Mouse (Mus musculus): ENCODE measurements around the gene Cactin. TPM values are rescaled to one million over a fixed set of nuclear protein-coding genes. Genes with fewer than 3 reads are reported as not detected.
A peak's percentile ranks its signal among the peaks of the same experiment; 100 is the strongest.

Gene Cactin
- polyA plus RNA-seq, 1 experiment = 13.2 TPM

DNA sequence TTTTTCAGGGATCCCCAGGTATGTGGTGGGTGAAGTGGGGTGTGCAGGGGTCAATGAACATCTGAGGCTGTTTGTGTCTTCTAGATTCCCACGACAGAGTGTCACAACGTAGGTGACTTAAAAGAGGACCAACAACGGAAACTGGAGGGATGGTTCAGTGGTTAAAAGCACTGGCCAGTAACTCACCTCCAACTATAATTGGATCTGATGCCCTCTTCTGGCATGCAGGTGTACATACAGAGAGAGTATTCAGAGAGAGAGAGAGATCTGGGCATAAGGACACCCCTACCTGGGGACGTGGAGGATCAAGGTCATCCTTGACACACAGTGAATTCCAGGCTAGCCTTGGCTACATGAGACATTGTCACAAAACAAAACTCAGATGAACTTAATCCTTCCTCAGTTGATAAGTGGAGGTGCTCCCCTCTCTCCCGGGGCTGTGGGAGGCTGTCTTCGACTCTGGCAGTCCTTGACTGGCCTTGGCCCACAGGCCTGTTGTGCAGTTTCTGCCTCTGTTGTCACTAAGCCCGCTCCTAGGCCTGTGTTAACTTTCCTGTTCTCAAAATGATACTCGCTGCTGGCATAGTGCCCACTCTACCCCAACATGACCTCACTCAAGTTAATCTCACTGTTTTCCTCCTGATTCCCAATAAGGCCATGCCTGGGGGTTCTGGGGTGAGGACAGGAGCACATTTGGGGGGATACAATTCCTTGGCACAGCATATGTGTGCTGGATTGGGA lies 23.7 kb downstream of the Cactin start:
- TF ChIP-seq TAL1 (IDR thresholded peaks at IDR 0.05; ENCODE audit: low read length) (no peak), GATA1 (IDR thresholded peaks at IDR 0.05; ENCODE audit: low read length) (no peak)
- no peak overlapping the region for H3K4me3 ChIP-seq (replicated peaks)
- H3K27me3 ChIP-seq (ENCODE audit: control insufficient read depth) = peaks cover 54% of the 10 kb centered on the region
- H3K36me3 ChIP-seq (ENCODE audit: control insufficient read depth) = peaks cover 32% of the 10 kb centered on the region
- H3K4me1 ChIP-seq (ENCODE audit: control insufficient read depth) = peaks cover 62% of the 10 kb centered on the region
- H3K9me3 ChIP-seq (ENCODE audit: control insufficient read depth, low read length) = peaks cover 10% of the 10 kb centered on the region; the same call in 1 of the 2 replicates

DNA sequence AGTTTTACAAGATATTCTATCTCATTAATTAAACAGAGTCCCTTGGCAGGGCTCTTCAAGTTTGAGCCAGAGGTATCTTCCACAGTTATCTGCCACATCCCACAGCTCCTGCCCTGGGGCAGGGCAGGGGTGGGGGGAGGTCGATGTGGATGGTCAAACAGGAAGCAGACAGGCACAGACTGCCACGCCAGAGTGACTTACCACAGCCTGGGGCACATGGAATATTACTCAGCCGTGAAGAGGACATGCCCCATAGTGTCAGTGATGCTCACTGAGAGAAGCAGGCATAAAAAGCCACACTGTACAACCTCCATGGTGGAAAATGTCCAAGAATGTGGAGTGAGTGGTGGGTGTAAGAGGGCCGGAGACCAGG lies 24.2 kb downstream of the Cactin start:
- H3K27me3 ChIP-seq (ENCODE audit: control insufficient read depth) = peaks cover 54% of the 10 kb centered on the region

DNA sequence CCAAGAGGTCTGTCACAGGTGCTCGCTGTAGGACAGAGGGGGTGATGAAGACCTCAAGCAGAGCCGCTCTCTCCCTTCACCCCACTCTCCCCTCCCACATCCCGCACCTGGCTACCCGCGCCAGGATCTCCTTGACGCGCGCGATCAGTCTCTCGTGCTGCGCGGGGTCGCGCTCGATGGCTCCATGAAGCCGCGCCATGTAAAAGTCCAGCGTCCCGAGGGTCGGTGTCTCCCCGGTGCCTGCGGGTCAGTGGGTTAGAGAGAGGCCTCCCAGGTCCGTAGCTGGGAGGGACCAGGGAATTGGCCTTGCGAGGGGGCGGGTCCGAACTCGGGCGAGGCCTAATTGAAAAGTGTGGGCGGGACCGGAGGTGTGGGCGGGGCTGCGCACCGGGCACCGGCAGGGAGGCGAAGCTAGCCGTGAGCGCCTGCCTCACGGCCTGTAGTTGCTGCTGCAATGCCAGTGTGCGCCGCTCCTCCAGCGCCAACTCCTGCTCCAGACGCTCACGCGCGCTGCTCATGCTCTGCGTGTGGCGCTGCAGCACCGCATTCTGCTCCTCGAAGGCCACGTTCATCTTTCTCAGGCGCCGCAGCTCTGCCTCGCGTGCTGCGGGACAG lies 25.7 kb downstream of the Cactin start:
- no peak for TF ChIP-seq TAL1 (IDR thresholded peaks at IDR 0.05; ENCODE audit: low read length)
- no peak for TF ChIP-seq GATA1 (IDR thresholded peaks at IDR 0.05; ENCODE audit: low read length)
- Histone ChIP-seq H3K36me3 (ENCODE audit: control insufficient read depth) (peaks cover 32% of the 10 kb centered on the region), H3K9me3 (ENCODE audit: control insufficient read depth, low read length) (peaks cover 10% of the 10 kb centered on the region; the same call in 1 of the 2 replicates), H3K4me3 (replicated peaks) (peak overlapping the region; percentile 59), H3K4me1 (ENCODE audit: control insufficient read depth) (peaks cover 60% of the 10 kb centered on the region), H3K27me3 (ENCODE audit: control insufficient read depth) (peaks cover 46% of the 10 kb centered on the region)

More for the DNA sequence above, 24.2 kb downstream of the Cactin start:
- H3K4me1 ChIP-seq (ENCODE audit: control insufficient read depth) = peaks cover 64% of the 10 kb centered on the region
- peaks cover 10% of the 10 kb centered on the region; the same call in 1 of the 2 replicates for H3K9me3 ChIP-seq (ENCODE audit: control insufficient read depth, low read length)
- peaks cover 32% of the 10 kb centered on the region for H3K36me3 ChIP-seq (ENCODE audit: control insufficient read depth)
- H3K4me3 ChIP-seq (replicated peaks) = no peak overlapping the region
- TF ChIP-seq TAL1 (IDR thresholded peaks at IDR 0.05; ENCODE audit: low read length) = no peak
- no peak for TF ChIP-seq GATA1 (IDR thresholded peaks at IDR 0.05; ENCODE audit: low read length)

DNA sequence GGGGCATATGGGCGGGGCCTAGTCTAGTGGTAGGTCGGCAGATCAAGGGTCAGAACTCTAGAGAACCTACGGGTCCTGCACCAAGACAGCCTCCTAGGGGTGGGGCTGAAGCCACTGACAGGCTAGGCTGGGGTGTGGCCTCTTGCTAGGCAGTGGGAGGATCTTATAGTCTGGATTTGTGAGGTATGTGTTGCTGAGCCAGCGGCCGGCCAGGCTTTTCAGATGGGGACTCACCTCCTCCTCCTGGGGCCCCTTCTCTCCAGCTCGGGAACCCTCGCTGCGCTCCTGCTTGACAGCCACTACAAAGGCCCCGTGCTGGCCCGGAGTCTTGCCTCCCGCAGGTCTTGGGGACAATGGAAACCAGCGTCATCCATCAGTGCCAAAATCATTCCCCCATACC lies 28.2 kb downstream of the Cactin start:
- Histone ChIP-seq H3K36me3 (ENCODE audit: control insufficient read depth) (peaks cover 32% of the 10 kb centered on the region), H3K4me3 (replicated peaks) (peak overlapping the region; percentile 97), H3K4me1 (ENCODE audit: control insufficient read depth) (peaks cover 71% of the 10 kb centered on the region), H3K9me3 (ENCODE audit: control insufficient read depth, low read length) (no peaks in the 10 kb centered on the region), H3K27me3 (ENCODE audit: control insufficient read depth) (peaks cover 20% of the 10 kb centered on the region)
- TF ChIP-seq TAL1 (IDR thresholded peaks at IDR 0.05; ENCODE audit: low read length) (no peak), GATA1 (IDR thresholded peaks at IDR 0.05; ENCODE audit: low read length) (no peak)

DNA sequence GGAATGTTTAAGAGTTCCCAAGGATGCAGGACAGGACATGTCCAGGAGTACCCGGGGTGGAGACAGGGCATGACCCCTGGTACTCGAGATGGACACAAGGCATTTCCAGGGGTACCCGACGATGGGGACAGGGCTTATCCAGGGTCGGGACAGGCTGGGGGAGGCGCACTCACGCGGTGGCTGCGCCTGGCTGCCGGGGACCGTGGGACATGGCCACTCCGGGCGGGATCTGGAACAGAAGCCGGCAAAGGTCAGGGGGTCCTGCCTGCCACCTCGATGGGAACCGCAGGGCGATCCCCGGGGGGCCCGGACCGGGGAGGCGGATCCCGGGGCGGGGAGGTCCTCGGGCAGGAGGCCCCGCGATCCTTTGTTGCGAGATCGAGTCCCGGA lies 29.1 kb downstream of the Cactin start:
- Histone ChIP-seq H3K4me3 (replicated peaks) (peak overlapping the region; percentile 97), H3K4me1 (ENCODE audit: control insufficient read depth) (peaks cover 78% of the 10 kb centered on the region), H3K27me3 (ENCODE audit: control insufficient read depth) (peaks cover 12% of the 10 kb centered on the region), H3K9me3 (ENCODE audit: control insufficient read depth, low read length) (no peaks in the 10 kb centered on the region), H3K36me3 (ENCODE audit: control insufficient read depth) (peaks cover 32% of the 10 kb centered on the region)
- TF ChIP-seq GATA1 (IDR thresholded peaks at IDR 0.05; ENCODE audit: low read length) (no peak), TAL1 (IDR thresholded peaks at IDR 0.05; ENCODE audit: low read length) (no peak)

DNA sequence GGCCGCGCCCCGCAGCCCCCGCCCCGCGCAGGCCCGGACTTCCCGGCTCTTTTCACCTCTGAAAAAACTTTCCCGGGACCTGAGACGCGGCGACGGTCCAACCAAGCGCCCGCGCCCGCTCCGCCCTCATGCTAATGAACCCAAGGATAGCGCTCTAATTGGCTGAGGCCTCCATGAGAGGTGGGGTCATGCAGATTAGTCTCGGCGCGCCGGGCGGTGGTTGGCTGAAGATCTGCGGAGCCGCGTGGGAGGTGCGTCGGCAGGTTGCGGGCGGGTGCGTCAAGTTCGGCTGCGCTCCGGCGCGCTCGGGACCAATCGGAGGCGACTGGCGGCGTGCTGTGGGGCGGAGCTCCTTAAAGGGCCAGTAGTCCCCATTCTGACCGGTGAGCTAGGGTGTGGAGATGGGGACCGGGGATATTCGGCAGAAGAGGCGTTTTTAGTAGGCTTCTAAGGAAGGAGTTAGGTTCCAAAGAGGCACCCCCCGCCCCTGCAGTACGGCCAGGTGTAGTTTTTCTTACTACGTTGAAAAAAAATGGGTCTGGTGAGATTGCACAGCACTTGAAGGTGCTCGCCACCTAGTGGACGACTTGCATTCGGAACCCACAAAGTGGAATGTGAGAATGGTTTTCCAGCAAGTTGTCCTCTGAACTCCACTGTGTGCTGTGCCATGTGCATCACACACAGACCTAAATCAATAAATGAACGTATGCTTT lies 29.6 kb downstream of the Cactin start, which contains the start of gene Hmg20b:
Gene Hmg20b, minus strand, starts transcription at position 130 of the 713 bp plus-strand sequence.
- Histone ChIP-seq H3K36me3 (ENCODE audit: control insufficient read depth) (peaks cover 32% of the 10 kb centered on the region), H3K4me1 (ENCODE audit: control insufficient read depth) (peaks cover 82% of the 10 kb centered on the region), H3K27me3 (ENCODE audit: control insufficient read depth) (peaks cover 7% of the 10 kb centered on the region), H3K4me3 (replicated peaks) (peak within 1 kb of the TSS; percentile 97), H3K9me3 (ENCODE audit: control insufficient read depth, low read length) (no peaks in the 10 kb centered on the region)
- TF ChIP-seq TAL1 (IDR thresholded peaks at IDR 0.05; ENCODE audit: low read length) = no peak
- TF ChIP-seq GATA1 (IDR thresholded peaks at IDR 0.05; ENCODE audit: low read length) = no peak

DNA sequence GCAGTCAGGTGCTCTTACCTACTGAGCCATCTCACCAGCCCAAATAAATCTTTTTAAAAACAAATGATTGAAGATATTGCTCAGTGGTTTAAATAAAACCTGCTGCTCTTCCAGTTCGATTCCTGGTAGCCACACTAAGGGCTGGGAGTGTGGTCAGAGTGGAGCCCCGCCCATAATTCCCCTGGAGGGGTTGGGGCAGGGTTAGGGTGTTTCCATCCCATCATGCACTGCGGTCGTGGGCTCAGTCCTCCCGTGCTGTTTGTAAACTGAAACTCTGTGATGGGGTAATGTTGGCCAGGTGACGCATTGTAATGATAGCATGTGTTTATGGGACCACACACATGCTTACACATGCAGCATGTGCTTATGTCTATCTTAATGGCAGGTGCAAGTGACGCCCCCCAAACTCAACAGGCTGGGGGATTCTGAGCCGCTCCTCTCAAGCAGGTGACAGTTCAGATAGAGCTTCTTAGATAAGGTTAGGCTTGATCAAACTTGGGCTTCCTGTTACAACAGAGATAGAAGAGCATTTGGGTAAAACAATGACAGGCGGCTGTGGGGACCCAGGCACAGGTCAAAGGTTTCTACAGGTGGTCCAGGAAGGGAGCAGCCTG lies 30.9 kb downstream of the Cactin start:
- H3K4me3 ChIP-seq (replicated peaks) = peak overlapping the region; percentile 97
- TF ChIP-seq GATA1 (IDR thresholded peaks at IDR 0.05; ENCODE audit: low read length) (0 out of 2 replicates have a peak, but pooled peaks have one; percentile 4), TAL1 (IDR thresholded peaks at IDR 0.05; ENCODE audit: low read length) (no peak)
- no peaks in the 10 kb centered on the region for H3K9me3 ChIP-seq (ENCODE audit: control insufficient read depth, low read length)
- peaks cover 85% of the 10 kb centered on the region for H3K4me1 ChIP-seq (ENCODE audit: control insufficient read depth)
- no peaks in the 10 kb centered on the region for H3K27me3 ChIP-seq (ENCODE audit: control insufficient read depth)
- peaks cover 22% of the 10 kb centered on the region for H3K36me3 ChIP-seq (ENCODE audit: control insufficient read depth)

DNA sequence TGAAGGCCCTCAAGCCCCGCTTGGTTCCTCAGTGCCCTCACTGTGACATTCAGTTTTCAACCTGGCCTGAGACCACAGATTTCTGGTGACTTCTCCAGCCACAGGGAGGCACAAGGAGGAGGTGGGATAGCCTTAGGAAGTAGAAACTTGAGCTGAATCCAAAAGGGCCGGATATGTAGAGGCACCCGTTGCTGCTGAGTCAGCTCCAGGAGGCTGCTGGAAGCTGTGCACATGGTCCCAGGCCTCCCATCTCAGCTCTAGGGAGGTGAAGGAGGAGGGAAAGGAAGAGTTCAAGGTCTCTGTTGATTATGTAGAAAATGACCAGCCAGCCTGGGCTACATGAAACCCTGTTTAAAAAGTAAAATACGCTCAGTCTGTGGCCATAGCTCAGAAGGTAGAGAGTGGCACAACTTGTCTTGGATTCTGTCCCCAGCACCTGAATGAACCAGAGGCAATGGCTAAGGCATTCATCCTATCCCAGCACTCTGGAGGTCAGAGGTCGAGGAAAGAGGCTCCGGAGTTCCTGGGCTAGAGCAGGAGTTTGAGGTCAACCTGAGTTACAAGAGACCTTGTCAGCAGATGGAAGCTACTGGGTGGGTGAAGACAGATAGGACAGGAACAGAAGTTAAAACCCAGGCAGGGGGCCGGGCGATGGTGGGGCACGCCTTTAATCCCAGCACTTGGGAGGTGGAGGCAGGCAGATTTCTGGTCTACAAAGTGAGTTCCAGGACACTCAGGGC lies 34.0 kb downstream of the Cactin start:
- Histone ChIP-seq H3K4me3 (replicated peaks) (no peak overlapping the region), H3K36me3 (ENCODE audit: control insufficient read depth) (peaks cover 12% of the 10 kb centered on the region), H3K9me3 (ENCODE audit: control insufficient read depth, low read length) (no peaks in the 10 kb centered on the region), H3K27me3 (ENCODE audit: control insufficient read depth) (no peaks in the 10 kb centered on the region), H3K4me1 (ENCODE audit: control insufficient read depth) (peaks cover 83% of the 10 kb centered on the region)
- TF ChIP-seq TAL1 (IDR thresholded peaks at IDR 0.05; ENCODE audit: low read length) (no peak), GATA1 (IDR thresholded peaks at IDR 0.05; ENCODE audit: low read length) (no peak)
